Mouse (Mus musculus): ENCODE measurements around the gene Sfn. TPM values are rescaled to one million over a fixed set of nuclear protein-coding genes. Genes with fewer than 3 reads are reported as not detected.

The Sfn gene
- polyA plus RNA-seq, 2 experiments, result 139 to 295 TPM

GRCm38 (mm10) chr4:133574070-133574842 is 27.7 kb downstream of the Sfn start, which contains the start of gene Gpatch3:
Gpatch3 (plus strand) TSS chr4:133574745.
- H3K27ac ChIP-seq (replicated peaks; ENCODE audit: low read depth, low read length), result peak within 1 kb of the TSS; percentile 76
- peak within 1 kb of the TSS; percentile 94 for H3K4me3 ChIP-seq (replicated peaks; ENCODE audit: low read length)
- H3K27me3 ChIP-seq (ENCODE audit: control insufficient read depth, insufficient read depth, low read length), result no peaks in the 10 kb centered on the region
- peaks cover 5% of the 10 kb centered on the region for H3K4me1 ChIP-seq (ENCODE audit: control insufficient read depth, insufficient read depth, low read length)
- WGBS, result 9% methylated on average over 41 of the region's 44 CpGs
- H3K9ac ChIP-seq (ENCODE audit: low read depth, low read length, severe bottlenecking), result peak within 1 kb of the TSS; percentile 86
- DNase-seq (ENCODE audit: low spot score) (peak; percentile 94), ATAC-seq (ENCODE audit: low FRiP score, low read depth) (peak; percentile 94)
- peaks cover 14% of the 10 kb centered on the region for H3K36me3 ChIP-seq (ENCODE audit: control insufficient read depth, insufficient read depth, low read length)
- no peaks in the 10 kb centered on the region for H3K9me3 ChIP-seq (ENCODE audit: control insufficient read depth, low read length)
- TF ChIP-seq POLR2A (IDR thresholded peaks at IDR 0.05; ENCODE audit: borderline replicate concordance, extremely low read depth, insufficient read depth, insufficient read length), result peak; percentile 73; the same call in 1 of the 2 replicates
- H3K4me2 ChIP-seq (replicated peaks; ENCODE audit: low read depth, low read length, severe bottlenecking), result peak within 1 kb of the TSS; percentile 90

- no peak for ATAC-seq (ENCODE audit: low FRiP score, low read depth)
- WGBS, result 54% methylated on average over 10 of the region's 10 CpGs
- no peak overlapping the region for H3K9ac ChIP-seq (ENCODE audit: low read depth, low read length, severe bottlenecking)
- H3K36me3 ChIP-seq (ENCODE audit: control insufficient read depth, insufficient read depth, low read length), result no peaks in the 10 kb centered on the region
- no peaks in the 10 kb centered on the region for H3K4me1 ChIP-seq (ENCODE audit: control insufficient read depth, insufficient read depth, low read length)
- TF ChIP-seq POLR2A (IDR thresholded peaks at IDR 0.05; ENCODE audit: borderline replicate concordance, extremely low read depth, insufficient read depth, insufficient read length), result no peak
- DNase-seq (ENCODE audit: low spot score), result no peak
- no peak overlapping the region for H3K4me2 ChIP-seq (replicated peaks; ENCODE audit: low read depth, low read length, severe bottlenecking)
- H3K27ac ChIP-seq (replicated peaks; ENCODE audit: low read depth, low read length), result no peak overlapping the region
- H3K4me3 ChIP-seq (replicated peaks; ENCODE audit: low read length), result no peak overlapping the region
- H3K27me3 ChIP-seq (ENCODE audit: control insufficient read depth, insufficient read depth, low read length), result no peaks in the 10 kb centered on the region
- no peaks in the 10 kb centered on the region for H3K9me3 ChIP-seq (ENCODE audit: control insufficient read depth, low read length)
These were observed 31.9 kb downstream of the Sfn start for GRCm38 (mm10) chr4:133570066-133570466.

GRCm38 (mm10) chr4:133569291-133570065 is 32.5 kb downstream of the Sfn start:
- DNase-seq (ENCODE audit: low spot score) (no peak), ATAC-seq (ENCODE audit: low FRiP score, low read depth) (no peak)
- H3K27ac ChIP-seq (replicated peaks; ENCODE audit: low read depth, low read length), result no peak overlapping the region
- WGBS, result 80% methylated on average over 10 of the region's 10 CpGs
- no peaks in the 10 kb centered on the region for H3K9me3 ChIP-seq (ENCODE audit: control insufficient read depth, low read length)
- no peaks in the 10 kb centered on the region for H3K4me1 ChIP-seq (ENCODE audit: control insufficient read depth, insufficient read depth, low read length)
- no peaks in the 10 kb centered on the region for H3K36me3 ChIP-seq (ENCODE audit: control insufficient read depth, insufficient read depth, low read length)
- no peak overlapping the region for H3K4me3 ChIP-seq (replicated peaks; ENCODE audit: low read length)
- no peaks in the 10 kb centered on the region for H3K27me3 ChIP-seq (ENCODE audit: control insufficient read depth, insufficient read depth, low read length)
- H3K4me2 ChIP-seq (replicated peaks; ENCODE audit: low read depth, low read length, severe bottlenecking), result no peak overlapping the region
- no peak for TF ChIP-seq POLR2A (IDR thresholded peaks at IDR 0.05; ENCODE audit: borderline replicate concordance, extremely low read depth, insufficient read depth, insufficient read length)
- no peak overlapping the region for H3K9ac ChIP-seq (ENCODE audit: low read depth, low read length, severe bottlenecking)

- no peak for ATAC-seq (ENCODE audit: low FRiP score, low read depth)
- Histone ChIP-seq H3K4me1 (ENCODE audit: control insufficient read depth, insufficient read depth, low read length) (no peaks in the 10 kb centered on the region), H3K4me3 (replicated peaks; ENCODE audit: low read length) (no peak overlapping the region), H3K36me3 (ENCODE audit: control insufficient read depth, insufficient read depth, low read length) (no peaks in the 10 kb centered on the region), H3K9me3 (ENCODE audit: control insufficient read depth, low read length) (no peaks in the 10 kb centered on the region), H3K9ac (ENCODE audit: low read depth, low read length, severe bottlenecking) (no peak overlapping the region), H3K4me2 (replicated peaks; ENCODE audit: low read depth, low read length, severe bottlenecking) (no peak overlapping the region), H3K27ac (replicated peaks; ENCODE audit: low read depth, low read length) (no peak overlapping the region), H3K27me3 (ENCODE audit: control insufficient read depth, insufficient read depth, low read length) (no peaks in the 10 kb centered on the region)
- TF ChIP-seq POLR2A (IDR thresholded peaks at IDR 0.05; ENCODE audit: borderline replicate concordance, extremely low read depth, insufficient read depth, insufficient read length), result no peak
- 16% methylated on average over 8 of the region's 8 CpGs for WGBS
- no peak for DNase-seq (ENCODE audit: low spot score)
These were observed 34.7 kb downstream of the Sfn start for GRCm38 (mm10) chr4:133567251-133567650.

GRCm38 (mm10) chr4:133563123-133563571 is 38.8 kb downstream of the Sfn start:
- 73% methylated on average over 11 of the region's 11 CpGs for WGBS
- no peak overlapping the region for H3K4me2 ChIP-seq (replicated peaks; ENCODE audit: low read depth, low read length, severe bottlenecking)
- H3K36me3 ChIP-seq (ENCODE audit: control insufficient read depth, insufficient read depth, low read length), result no peaks in the 10 kb centered on the region
- H3K9ac ChIP-seq (ENCODE audit: low read depth, low read length, severe bottlenecking), result no peak overlapping the region
- no peak overlapping the region for H3K4me3 ChIP-seq (replicated peaks; ENCODE audit: low read length)
- no peaks in the 10 kb centered on the region for H3K27me3 ChIP-seq (ENCODE audit: control insufficient read depth, insufficient read depth, low read length)
- DNase-seq (ENCODE audit: low spot score) (no peak), ATAC-seq (ENCODE audit: low FRiP score, low read depth) (no peak)
- H3K4me1 ChIP-seq (ENCODE audit: control insufficient read depth, insufficient read depth, low read length), result no peaks in the 10 kb centered on the region
- no peak overlapping the region for H3K27ac ChIP-seq (replicated peaks; ENCODE audit: low read depth, low read length)
- no peaks in the 10 kb centered on the region for H3K9me3 ChIP-seq (ENCODE audit: control insufficient read depth, low read length)
- no peak for TF ChIP-seq POLR2A (IDR thresholded peaks at IDR 0.05; ENCODE audit: borderline replicate concordance, extremely low read depth, insufficient read depth, insufficient read length)

Measured in limb, embryonic 14.5 days (tissue).